Mouse (Mus musculus): ENCODE measurements around the gene 1700016K19Rik. TPM values are rescaled to one million over a fixed set of nuclear protein-coding genes. Genes with fewer than 3 reads are reported as not detected.

The 1700016K19Rik gene
- 0.23 TPM in 1 of 2 replicates, not detected in the other for polyA plus RNA-seq (2014; fragmentation: Nextera tagmentation; extraction: Ambion mirVana)

- Histone ChIP-seq H3K4me3 (ENCODE audit: low read depth, low read length) (peak within 1 kb of the TSS; percentile 50), H3K4me2 (peak within 1 kb of the TSS; percentile 80), H3K36me3 (ENCODE audit: control insufficient read depth, insufficient read depth, low read length) (no peaks in the 10 kb centered on the region), H3K9ac (ENCODE audit: low read length) (peak within 1 kb of the TSS; percentile 61), H3K4me1 (ENCODE audit: control insufficient read depth, insufficient read depth, low read length) (peaks cover 3% of the 10 kb centered on the region; the same call in 1 of the 2 replicates), H3K9me3 (ENCODE audit: control insufficient read depth, low read length) (no peaks in the 10 kb centered on the region), H3K27me3 (ENCODE audit: control insufficient read depth, insufficient read depth, low read length) (peaks cover 4% of the 10 kb centered on the region; the same call in 1 of the 2 replicates), H3K27ac (ENCODE audit: low read depth, low read length) (no peak within 1 kb of the TSS)
- DNase-seq (ENCODE audit: low spot score, missing footprints) = peak; percentile 94
- 13% methylated on average over 35 of the region's 36 CpGs for WGBS
- ATAC-seq (ENCODE audit: low FRiP score) = peak; percentile 62; the same call in 1 of the 2 replicates
These were observed at the start of gene 1700016K19Rik for GRCm38 (mm10) chr11:75999440-76000155. TSS of gene 1700016K19Rik (plus strand) at chr11:75999912.

- Histone ChIP-seq H3K9ac (ENCODE audit: low read length) (no peak overlapping the region), H3K36me3 (ENCODE audit: control insufficient read depth, insufficient read depth, low read length) (no peaks in the 10 kb centered on the region), H3K27ac (ENCODE audit: low read depth, low read length) (no peak overlapping the region), H3K4me1 (ENCODE audit: control insufficient read depth, insufficient read depth, low read length) (peaks cover 8% of the 10 kb centered on the region), H3K4me2 (no peak overlapping the region), H3K4me3 (ENCODE audit: low read depth, low read length) (no peak overlapping the region), H3K27me3 (ENCODE audit: control insufficient read depth, insufficient read depth, low read length) (no peaks in the 10 kb centered on the region), H3K9me3 (ENCODE audit: control insufficient read depth, low read length) (no peaks in the 10 kb centered on the region)
- 89% methylated on average over 3 of the region's 3 CpGs for WGBS
- ATAC-seq (ENCODE audit: low FRiP score) (no peak), DNase-seq (ENCODE audit: low spot score, missing footprints) (peak; percentile 21)
These were observed 49.3 kb upstream of the 1700016K19Rik start for GRCm38 (mm10) chr11:75950459-75950858.

- Histone ChIP-seq H3K9ac (ENCODE audit: low read length) (no peak overlapping the region), H3K4me3 (ENCODE audit: low read depth, low read length) (no peak overlapping the region), H3K4me1 (ENCODE audit: control insufficient read depth, insufficient read depth, low read length) (no peaks in the 10 kb centered on the region), H3K9me3 (ENCODE audit: control insufficient read depth, low read length) (no peaks in the 10 kb centered on the region), H3K27me3 (ENCODE audit: control insufficient read depth, insufficient read depth, low read length) (no peaks in the 10 kb centered on the region), H3K4me2 (no peak overlapping the region), H3K27ac (ENCODE audit: low read depth, low read length) (no peak overlapping the region), H3K36me3 (ENCODE audit: control insufficient read depth, insufficient read depth, low read length) (no peaks in the 10 kb centered on the region)
- DNase-seq (ENCODE audit: low spot score, missing footprints) = peak; percentile 10
- WGBS = 87% methylated on average over 5 of the region's 5 CpGs
- no peak for ATAC-seq (ENCODE audit: low FRiP score)
These were observed 47.8 kb upstream of the 1700016K19Rik start for GRCm38 (mm10) chr11:75951895-75952294.

- 87% methylated on average over 9 of the region's 9 CpGs for WGBS
These were observed 44.8 kb upstream of the 1700016K19Rik start for GRCm38 (mm10) chr11:75954896-75955295.

GRCm38 (mm10) chr11:75956651-75957050, 43.1 kb upstream of the 1700016K19Rik start:
- no peak overlapping the region for H3K4me2 ChIP-seq
- WGBS = 83% methylated on average over 8 of the region's 8 CpGs
- no peaks in the 10 kb centered on the region for H3K36me3 ChIP-seq (ENCODE audit: control insufficient read depth, insufficient read depth, low read length)
- no peak overlapping the region for H3K9ac ChIP-seq (ENCODE audit: low read length)
- ATAC-seq (ENCODE audit: low FRiP score) (no peak), DNase-seq (ENCODE audit: low spot score, missing footprints) (peak; percentile 17)
- no peaks in the 10 kb centered on the region for H3K4me1 ChIP-seq (ENCODE audit: control insufficient read depth, insufficient read depth, low read length)
- 0 out of 2 replicates have a peak, but pooled peaks cover 2% of the 10 kb centered on the region for H3K27me3 ChIP-seq (ENCODE audit: control insufficient read depth, insufficient read depth, low read length)
- no peaks in the 10 kb centered on the region for H3K9me3 ChIP-seq (ENCODE audit: control insufficient read depth, low read length)
- H3K27ac ChIP-seq (ENCODE audit: low read depth, low read length) = no peak overlapping the region
- H3K4me3 ChIP-seq (ENCODE audit: low read depth, low read length) = no peak overlapping the region

More at GRCm38 (mm10) chr11:75954896-75955295, 44.8 kb upstream of the 1700016K19Rik start:
- no peak for ATAC-seq (ENCODE audit: low FRiP score)
- Histone ChIP-seq H3K4me3 (ENCODE audit: low read depth, low read length) (no peak overlapping the region), H3K9me3 (ENCODE audit: control insufficient read depth, low read length) (no peaks in the 10 kb centered on the region), H3K27me3 (ENCODE audit: control insufficient read depth, insufficient read depth, low read length) (0 out of 2 replicates have a peak, but pooled peaks cover 2% of the 10 kb centered on the region), H3K27ac (ENCODE audit: low read depth, low read length) (no peak overlapping the region), H3K36me3 (ENCODE audit: control insufficient read depth, insufficient read depth, low read length) (no peaks in the 10 kb centered on the region), H3K9ac (ENCODE audit: low read length) (no peak overlapping the region), H3K4me2 (no peak overlapping the region), H3K4me1 (ENCODE audit: control insufficient read depth, insufficient read depth, low read length) (no peaks in the 10 kb centered on the region)
- no peak for DNase-seq (ENCODE audit: low spot score, missing footprints)

GRCm38 (mm10) chr11:75957124-75957832, 42.4 kb upstream of the 1700016K19Rik start:
- 90% methylated on average over 17 of the region's 17 CpGs for WGBS
- Histone ChIP-seq H3K4me2 (no peak overlapping the region), H3K4me3 (ENCODE audit: low read depth, low read length) (no peak overlapping the region), H3K9ac (ENCODE audit: low read length) (no peak overlapping the region), H3K27ac (ENCODE audit: low read depth, low read length) (no peak overlapping the region), H3K27me3 (ENCODE audit: control insufficient read depth, insufficient read depth, low read length) (0 out of 2 replicates have a peak, but pooled peaks cover 2% of the 10 kb centered on the region), H3K9me3 (ENCODE audit: control insufficient read depth, low read length) (no peaks in the 10 kb centered on the region), H3K36me3 (ENCODE audit: control insufficient read depth, insufficient read depth, low read length) (no peaks in the 10 kb centered on the region), H3K4me1 (ENCODE audit: control insufficient read depth, insufficient read depth, low read length) (no peaks in the 10 kb centered on the region)
- ATAC-seq (ENCODE audit: low FRiP score) (no peak), DNase-seq (ENCODE audit: low spot score, missing footprints) (peak; percentile 31)

- Histone ChIP-seq H3K4me2 (no peak overlapping the region), H3K36me3 (ENCODE audit: control insufficient read depth, insufficient read depth, low read length) (no peaks in the 10 kb centered on the region), H3K27ac (ENCODE audit: low read depth, low read length) (no peak overlapping the region), H3K4me3 (ENCODE audit: low read depth, low read length) (no peak overlapping the region), H3K9me3 (ENCODE audit: control insufficient read depth, low read length) (no peaks in the 10 kb centered on the region), H3K9ac (ENCODE audit: low read length) (no peak overlapping the region), H3K4me1 (ENCODE audit: control insufficient read depth, insufficient read depth, low read length) (peaks cover 32% of the 10 kb centered on the region), H3K27me3 (ENCODE audit: control insufficient read depth, insufficient read depth, low read length) (peaks cover 12% of the 10 kb centered on the region; the same call in 1 of the 2 replicates)
- ATAC-seq (ENCODE audit: low FRiP score) (no peak), DNase-seq (ENCODE audit: low spot score, missing footprints) (peak; percentile 80)
- WGBS = 89% methylated on average over 7 of the region's 7 CpGs
These were observed 37.9 kb upstream of the 1700016K19Rik start for GRCm38 (mm10) chr11:75961782-75962181.

GRCm38 (mm10) chr11:75963730-75964475, 35.8 kb upstream of the 1700016K19Rik start:
- Histone ChIP-seq H3K36me3 (ENCODE audit: control insufficient read depth, insufficient read depth, low read length) (no peaks in the 10 kb centered on the region), H3K27ac (ENCODE audit: low read depth, low read length) (no peak overlapping the region; the same call in 1 of the 2 replicates), H3K4me2 (peak overlapping the region; percentile 19), H3K27me3 (ENCODE audit: control insufficient read depth, insufficient read depth, low read length) (peaks cover 16% of the 10 kb centered on the region; the same call in 1 of the 2 replicates), H3K4me1 (ENCODE audit: control insufficient read depth, insufficient read depth, low read length) (peaks cover 33% of the 10 kb centered on the region), H3K4me3 (ENCODE audit: low read depth, low read length) (no peak overlapping the region), H3K9ac (ENCODE audit: low read length) (no peak overlapping the region), H3K9me3 (ENCODE audit: control insufficient read depth, low read length) (no peaks in the 10 kb centered on the region)
- 12% methylated on average over 11 of the region's 11 CpGs for WGBS
- DNase-seq (ENCODE audit: low spot score, missing footprints) (peak; percentile 95), ATAC-seq (ENCODE audit: low FRiP score) (peak; percentile 58)
